Mouse (Mus musculus) CH12.LX (cell line): Measurements from ENCODE around the gene Ring1. TPM values are rescaled to one million over a fixed set of nuclear protein-coding genes. Genes with fewer than 3 reads are reported as not detected.

Source experiments
- DNase-seq: peaks from one replicate; pipeline ENCODE4 v3.0.0-alpha.2; 2013; ENCODE audit errors: extremely low read depth
- H3K27ac ChIP-seq: 2 replicates; pipeline ENCODE4 v1.5.1; 2012; ENCODE audit warnings: low read depth, mild to moderate bottlenecking, control low read depth, moderate library complexity; ENCODE audit not compliant: insufficient read depth
- H3K27me3 ChIP-seq: replicated peaks from 2 replicates; pipeline ENCODE3; 2012; ENCODE audit warnings: inconsistent platforms
- H3K36me3 ChIP-seq, 2 experiments: replicated peaks in 1 of 2; 2 replicates each; pipeline versions ENCODE3 to v1.6.1; 2012; ENCODE audit warnings: inconsistent platforms in 1 of 2, low read length in 1 of 2, mild to moderate bottlenecking in 1 of 2, mixed read lengths in 1 of 2, moderate library complexity in 1 of 2; ENCODE audit not compliant: control insufficient read depth in 1 of 2, insufficient read depth in 1 of 2
- H3K4me1 ChIP-seq, 2 experiments: 2 replicates each; pipeline ENCODE4 v1.6.1; 2012; ENCODE audit warnings: inconsistent platforms in 1 of 2, moderate library complexity in 1 of 2; ENCODE audit not compliant: insufficient read depth in 2 of 2, control insufficient read depth in 1 of 2
- H3K4me2 ChIP-seq: 2 replicates; pipeline ENCODE4 v1.6.1; 2012; ENCODE audit warnings: low read depth, mild to moderate bottlenecking, control low read depth; ENCODE audit not compliant: poor library complexity, insufficient read depth, severe bottlenecking
- H3K4me3 ChIP-seq, 3 experiments: fragments of 150-350 bp in 1 of 3; sonication (generic) in 1 of 3; replicated peaks in 1 of 3; 2 replicates each; pipeline versions ENCODE3 to v1.5.1; 2011 to 2012; ENCODE audit warnings: low read depth in 2 of 3, low read length in 2 of 3, mild to moderate bottlenecking in 2 of 3, moderate library complexity in 2 of 3, control low read depth in 1 of 3, improper control_type of control experiment in 1 of 3, inconsistent platforms in 1 of 3, mixed read lengths in 1 of 3; ENCODE audit not compliant: poor library complexity in 1 of 3
- H3K79me2 ChIP-seq: replicated peaks from 2 replicates; pipeline ENCODE4 v1.6.1; 2012; ENCODE audit warnings: mild to moderate bottlenecking, moderate library complexity; ENCODE audit not compliant: control insufficient read depth, poor library complexity, insufficient read depth, severe bottlenecking; ENCODE audit errors: extremely low read depth
- H3K9ac ChIP-seq: 2 replicates; pipeline ENCODE4 v1.6.1; 2012; ENCODE audit warnings: low read depth, mild to moderate bottlenecking, control low read depth, moderate library complexity; ENCODE audit not compliant: insufficient read depth
- H3K9me3 ChIP-seq: replicated peaks from 2 replicates; pipeline ENCODE3; 2012; ENCODE audit warnings: low read length, inconsistent platforms, mixed read lengths
- CHD1 ChIP-seq: IDR thresholded peaks from 2 replicates; pipeline ENCODE4 v1.6.1; 2012; ENCODE audit warnings: low read depth, low read length, improper control_type of control experiment, inconsistent platforms
- CTCF ChIP-seq, 2 experiments: IDR thresholded peaks in 1 of 2; conservative IDR thresholded peaks in 1 of 2; 2 replicates each; pipeline ENCODE4 v1.5.1; 2011 to 2012; ENCODE audit warnings: low read depth in 2 of 2, low read length in 2 of 2, improper control_type of control experiment in 1 of 2, inconsistent platforms in 1 of 2, mild to moderate bottlenecking in 1 of 2, moderate library complexity in 1 of 2
- ELF1 ChIP-seq: IDR thresholded peaks from 2 replicates; pipeline ENCODE4 v1.6.1; 2014; ENCODE audit warnings: low read depth, mild to moderate bottlenecking, inconsistent platforms, low read length, improper control_type of control experiment
- EP300 ChIP-seq: IDR thresholded peaks from 2 replicates; pipeline ENCODE4 v1.6.1; 2011; ENCODE audit warnings: low read length, improper control_type of control experiment
- GABPA ChIP-seq: IDR thresholded peaks from 2 replicates; pipeline ENCODE4 v1.6.1; 2012; ENCODE audit warnings: low read depth, low read length, improper control_type of control experiment, inconsistent platforms; ENCODE audit not compliant: insufficient replicate concordance
- IRF4 ChIP-seq: IDR thresholded peaks from 2 replicates; pipeline ENCODE4 v1.6.1; 2014; ENCODE audit warnings: low read depth, mild to moderate bottlenecking, inconsistent platforms, low read length, improper control_type of control experiment
- JUN ChIP-seq: IDR thresholded peaks from 2 replicates; pipeline ENCODE4 v1.6.1; 2011; ENCODE audit warnings: low read depth, mild to moderate bottlenecking, low read length, improper control_type of control experiment, moderate library complexity; ENCODE audit not compliant: insufficient read depth
- MXI1 ChIP-seq: IDR thresholded peaks from 2 replicates; pipeline ENCODE4 v1.6.1; 2011; ENCODE audit warnings: mild to moderate bottlenecking, low read depth, low read length, improper control_type of control experiment
- NELFE ChIP-seq: IDR thresholded peaks from 2 replicates; pipeline ENCODE4 v1.6.1; 2011; ENCODE audit warnings: low read depth, low read length, improper control_type of control experiment
- NRF1 ChIP-seq: IDR thresholded peaks from 2 replicates; pipeline ENCODE4 v1.6.1; 2014; ENCODE audit warnings: low read depth, mild to moderate bottlenecking, inconsistent platforms, low read length, improper control_type of control experiment, moderate library complexity
- PAX5 ChIP-seq: IDR thresholded peaks from 2 replicates; pipeline ENCODE4 v1.6.1; 2012; ENCODE audit warnings: low read length, inconsistent platforms, mixed read lengths
- POLR2AphosphoS2 ChIP-seq: IDR thresholded peaks from 2 replicates; pipeline ENCODE4 v1.6.1; 2011; ENCODE audit warnings: low read depth, low read length, improper control_type of control experiment
- RCOR1 ChIP-seq: conservative IDR thresholded peaks from 2 replicates; pipeline ENCODE4 v1.6.1; 2012; ENCODE audit warnings: low read depth, mild to moderate bottlenecking, inconsistent platforms, low read length, improper control_type of control experiment
- SIN3A ChIP-seq: IDR thresholded peaks from 2 replicates; pipeline ENCODE4 v1.6.1; 2012; ENCODE audit warnings: low read length, improper control_type of control experiment, inconsistent platforms
- SMC3 ChIP-seq: IDR thresholded peaks from 2 replicates; pipeline ENCODE4 v1.6.1; 2011; ENCODE audit warnings: low read depth, low read length, improper control_type of control experiment
- UBTF ChIP-seq: IDR thresholded peaks from 2 replicates; pipeline ENCODE4 v1.6.1; 2012; ENCODE audit warnings: low read depth, mild to moderate bottlenecking, inconsistent platforms, low read length, improper control_type of control experiment, moderate library complexity
- ZKSCAN1 ChIP-seq: IDR thresholded peaks from 2 replicates; pipeline ENCODE4 v1.6.1; 2012; ENCODE audit warnings: low read depth, inconsistent platforms, low read length, improper control_type of control experiment, borderline replicate concordance
- ZMIZ1 ChIP-seq: IDR thresholded peaks from 2 replicates; pipeline ENCODE4 v1.6.1; 2012; ENCODE audit warnings: low read depth, mild to moderate bottlenecking, inconsistent platforms, low read length, improper control_type of control experiment
- ZNF384 ChIP-seq: IDR thresholded peaks from 2 replicates; pipeline ENCODE4 v1.6.1; 2012; ENCODE audit warnings: low read depth, low read length, improper control_type of control experiment, inconsistent platforms
- dilution Hi-C: fragments of 300-500 bp; cut with MboI; formaldehyde crosslinking; loops from 2 replicates; pipeline ENCODE4 v1.14.3; 2020; ENCODE audit warnings: low sequenced_read_pairs; ENCODE audit not compliant: extremely low pct_unique_long_range_greater_than_20kb, extremely low pct_ligation_motif_present
- in situ Hi-C: fragments of 300-500 bp; cut with MboI; formaldehyde crosslinking; loops from 3 replicates; pipeline ENCODE4 v1.14.3; 2019; ENCODE audit warnings: low sequenced_read_pairs, low pct_ligation_motif_present, low pct_unique_long_range_greater_than_20kb, mixed read lengths
- polyA plus RNA-seq: library from polyadenylated mRNA; unstranded; fragments of >175 nt; gene quantifications from 2 replicates; pipeline ENCODE4 v1.2.1, GENCODE M21; 2012; ENCODE audit warnings: low read depth; ENCODE audit not compliant: insufficient read length
- total RNA-seq, 2 experiments: library from RNA; depleted of rRNA; stranded (reverse); fragments of 300-350 nt in 1 of 2; fragments of >200 nt in 1 of 2; gene quantifications; 2 replicates each; pipeline ENCODE4 v1.2.3; 2012 to 2014

Gene Ring1
- total and polyA plus RNA-seq, 3 experiments: 11.9 to 18.0 (median 13.7) TPM

DNA sequence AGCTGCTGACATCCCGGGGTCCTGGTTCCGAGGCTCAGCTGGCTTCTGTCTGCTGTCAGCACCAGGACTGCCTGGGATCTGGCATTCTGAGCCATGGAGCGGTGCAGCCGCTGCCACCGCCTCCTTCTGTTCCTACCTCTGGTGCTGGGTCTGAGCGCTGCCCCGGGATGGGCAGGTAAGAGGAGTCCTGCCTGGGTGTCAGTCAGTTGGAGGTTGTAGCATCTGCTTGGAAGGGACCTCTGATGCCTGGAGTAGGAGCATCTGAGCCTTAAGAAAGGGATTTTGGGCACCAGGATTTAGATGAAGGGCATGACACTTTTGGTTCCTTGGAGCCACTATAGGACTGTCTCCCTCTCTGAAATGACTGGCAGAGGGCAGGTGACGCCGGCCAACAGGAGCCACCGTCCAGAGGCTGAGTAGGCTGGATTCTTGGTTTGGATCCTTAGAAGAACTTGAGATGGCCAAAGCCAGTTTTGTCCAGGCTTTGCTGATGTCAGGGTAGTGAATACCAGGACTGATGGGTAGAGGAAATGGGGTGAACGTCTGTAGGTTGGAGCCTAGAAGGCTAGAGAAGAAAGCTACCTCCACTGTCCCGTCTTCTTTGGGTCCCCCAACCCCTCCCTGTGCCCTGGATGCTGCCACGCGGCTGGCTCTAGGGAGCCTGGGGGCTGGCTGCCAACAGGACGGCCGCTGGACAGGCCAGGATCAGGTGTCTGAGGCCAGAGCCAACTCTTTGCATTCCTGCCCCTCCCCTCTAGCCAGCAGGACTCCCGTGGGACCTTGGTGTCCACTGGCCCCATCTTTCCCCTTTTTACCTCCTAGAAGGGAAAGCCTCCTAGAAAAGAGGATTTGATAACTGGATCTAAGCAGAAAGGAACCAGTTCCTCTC is 15.3 kb upstream of the Ring1 start:
- TF ChIP-seq POLR2AphosphoS2: 0 out of 2 replicates have a peak, but pooled peaks have one; percentile 59
- TF ChIP-seq NELFE: no peak
- Histone ChIP-seq H3K9me3 (no peaks in the 10 kb centered on the region), H3K4me1 (peaks cover 3 to 8% of the 10 kb centered on the region in 2 experiments; a peak in 2 of 4 replicates), H3K4me2 (no peak overlapping the region), H3K79me2 (no peaks in the 10 kb centered on the region), H3K27ac (no peak overlapping the region), H3K36me3 (peaks cover 44 to 86% of the 10 kb centered on the region in 2 experiments), H3K9ac (no peak overlapping the region), H3K27me3 (no peaks in the 10 kb centered on the region), H3K4me3 (no peak overlapping the region)
- in situ Hi-C loops: no loop called here
- DNase-seq: no peak
- dilution Hi-C loops: no loop called here

- Histone ChIP-seq H3K27ac (no peak within 1 kb of the TSS), H3K9ac (no peak within 1 kb of the TSS), H3K36me3 (peaks cover 37 to 84% of the 10 kb centered on the region in 2 experiments), H3K4me2 (no peak within 1 kb of the TSS), H3K27me3 (no peaks in the 10 kb centered on the region), H3K4me1 (peaks cover 3 to 14% of the 10 kb centered on the region in 2 experiments; a peak in 3 of 4 replicates)
- in situ Hi-C loops: no loop called here
- TF ChIP-seq ZMIZ1 (no peak), ELF1 (no peak)
- TF ChIP-seq, all 38 proteins: peak for 0
- dilution Hi-C loops: no loop called here
- no peak within 1 kb of the TSS for H3K4me3 ChIP-seq
- H3K9me3 ChIP-seq: no peaks in the 10 kb centered on the region
- DNase-seq: no peak
- no peaks in the 10 kb centered on the region for H3K79me2 ChIP-seq
Measured at GRCm38 (mm10) chr17:34038878-34039561, 14.5 kb upstream of the Ring1 start, which contains the start of gene Col11a2. Col11a2 (plus strand) TSS chr17:34039437.

DNA sequence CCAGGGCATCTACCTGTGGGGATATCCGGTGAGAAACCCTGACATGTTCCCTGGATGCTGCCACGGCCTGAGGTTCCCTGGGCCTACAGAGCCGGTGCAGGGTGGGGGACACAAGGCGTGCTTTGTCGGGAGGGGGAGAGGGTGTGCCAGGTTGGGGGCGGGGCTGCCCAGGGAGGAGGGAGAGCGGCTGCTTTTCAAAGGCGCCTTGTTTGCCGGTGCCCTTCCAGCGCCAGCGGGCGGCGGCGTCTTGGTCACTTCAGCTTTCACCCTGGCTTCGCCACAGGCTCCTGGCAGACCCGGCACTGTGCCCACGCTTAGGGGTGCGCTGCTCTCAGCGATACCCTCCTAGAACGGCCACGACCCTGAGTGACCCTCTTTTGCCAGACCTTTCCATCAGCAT is 14.0 kb upstream of the Ring1 start:
- in situ Hi-C loops (no loop called here), dilution Hi-C loops (no loop called here)
- peaks cover 4 to 19% of the 10 kb centered on the region in 2 experiments for H3K4me1 ChIP-seq
- no peak overlapping the region for H3K4me3 ChIP-seq
- H3K79me2 ChIP-seq: peaks cover 1% of the 10 kb centered on the region; the same call in 1 of the 2 replicates
- H3K4me2 ChIP-seq: no peak overlapping the region
- H3K9ac ChIP-seq: no peak overlapping the region
- H3K27me3 ChIP-seq: no peaks in the 10 kb centered on the region
- TF ChIP-seq NRF1 (no peak), IRF4 (no peak), MXI1 (no peak), UBTF (no peak), ELF1 (no peak), CTCF (conservative IDR thresholded peaks at IDR 0.05 in 1 of 2, IDR thresholded peaks at IDR 0.05 in 1 of 2; ENCODE audit: low read depth in 2 of 2, low read length in 2 of 2) (no peak), CHD1 (no peak), SIN3A (no peak), GABPA (no peak), RCOR1 (no peak), ZKSCAN1 (no peak), ZNF384 (no peak), PAX5 (no peak), EP300 (no peak), JUN (no peak), SMC3 (no peak)
- DNase-seq: no peak
- no peak overlapping the region for H3K27ac ChIP-seq
- peaks cover 34 to 83% of the 10 kb centered on the region in 2 experiments for H3K36me3 ChIP-seq
- H3K9me3 ChIP-seq: no peaks in the 10 kb centered on the region
